ENCODE assay signal across 25 mouse cellular contexts in the genomic region with DNA sequence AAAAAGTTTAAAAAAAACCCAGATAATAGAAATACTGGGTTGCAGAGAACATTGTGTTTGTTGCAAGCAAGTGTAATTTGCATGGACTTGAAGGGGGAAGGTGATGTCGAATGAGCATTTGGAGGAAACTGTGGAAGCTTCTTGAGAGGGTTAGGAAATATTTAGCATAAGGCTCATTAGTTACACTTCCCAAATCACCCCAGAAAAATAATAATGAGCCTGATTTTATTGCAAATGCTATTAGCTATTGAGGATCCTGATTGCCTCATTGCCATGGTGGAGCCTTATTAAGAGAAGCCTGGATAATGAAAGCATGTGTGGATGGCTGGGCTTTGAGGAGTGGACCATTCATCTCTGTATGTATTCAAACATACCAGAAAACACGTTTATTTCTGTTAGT.
"Had no signal": no experiment of that assay in that cellular context is flagged by ENCODE, and none has a peak within 500 bp of the region (broad histone marks: within the 10 kb centered on the region; RNA-seq: fewer than 3 reads in every experiment).

No protein-coding gene starts in this region.

- H3K27ac ChIP-seq: heart, adult 2 months; heart, embryonic 13.5 days; heart, embryonic 15.5 days; hindbrain, embryonic 13.5 days; hindbrain, embryonic 15.5 days; intestine, embryonic 15.5 days; limb, embryonic 13.5 days; limb, embryonic 15.5 days; liver, embryonic 12.5 days; liver, embryonic 14.5 days had no signal

- ATAC-seq: inflammation-experienced regulatory T-cells, adult 6 months; intestine, embryonic 15.5 days; intestine, postnatal 0 days; liver, embryonic 12.5 days had no signal

- H3K9me3 ChIP-seq: heart, embryonic 13.5 days; heart, embryonic 15.5 days; hindbrain, embryonic 13.5 days; hindbrain, embryonic 15.5 days; intestine, embryonic 15.5 days; limb, embryonic 13.5 days; limb, embryonic 15.5 days; liver, embryonic 12.5 days had no signal

- DNase-seq: gastrocnemius, postnatal 14 days; gastrocnemius, postnatal 36 days; heart, adult 11 months; heart, adult 2 months; heart, postnatal 14 days; heart, postnatal 36 days; kidney, adult 18-20 months; kidney, adult 8-10 months; kidney, postnatal 10 days; kidney, postnatal 36 days; layer of hippocampus, adult 9-11 months; layer of hippocampus, postnatal 36 days; left cerebral cortex, postnatal 4 days had no signal

- H3K9ac ChIP-seq: heart, embryonic 13.5 days; heart, embryonic 15.5 days; hindbrain, embryonic 13.5 days; hindbrain, embryonic 15.5 days; intestine, embryonic 15.5 days; limb, embryonic 13.5 days; limb, embryonic 15.5 days; liver, embryonic 12.5 days; liver, embryonic 14.5 days had no signal

- H3K4me3 ChIP-seq: heart, adult 2 months; heart, embryonic 13.5 days; heart, embryonic 15.5 days; hindbrain, embryonic 13.5 days; hindbrain, embryonic 15.5 days; intestine, embryonic 15.5 days; limb, embryonic 13.5 days; limb, embryonic 15.5 days; liver, embryonic 12.5 days had no signal

- H3K27me3 ChIP-seq: heart, embryonic 13.5 days; heart, embryonic 15.5 days; hindbrain, embryonic 13.5 days; hindbrain, embryonic 15.5 days; intestine, embryonic 15.5 days; limb, embryonic 13.5 days; limb, embryonic 15.5 days; liver, embryonic 12.5 days had no signal

- H3K36me3 ChIP-seq: heart, embryonic 13.5 days; heart, embryonic 15.5 days; hindbrain, embryonic 13.5 days; hindbrain, embryonic 15.5 days; intestine, embryonic 15.5 days; limb, embryonic 13.5 days; limb, embryonic 15.5 days; liver, embryonic 12.5 days had no signal

- H3K4me1 ChIP-seq: heart, embryonic 13.5 days; heart, embryonic 15.5 days; hindbrain, embryonic 13.5 days; hindbrain, embryonic 15.5 days; intestine, embryonic 15.5 days; limb, embryonic 13.5 days; limb, embryonic 15.5 days; liver, embryonic 12.5 days had no signal

- H3K4me2 ChIP-seq: heart, embryonic 11.5 days; heart, embryonic 13.5 days; heart, embryonic 15.5 days; hindbrain, embryonic 13.5 days; hindbrain, embryonic 15.5 days; intestine, embryonic 15.5 days; limb, embryonic 13.5 days; limb, embryonic 15.5 days; liver, embryonic 12.5 days had no signal
